Mouse (Mus musculus) stomach, postnatal 0 days (tissue): ENCODE data around the gene Casq2. TPM values are rescaled to one million over a fixed set of nuclear protein-coding genes. Genes with fewer than 3 reads are reported as not detected.

Source experiments
- ATAC-seq: fragments of 200-750 bp; cut with Nextera tagmentation; 2 replicates; pipeline ENCODE4 v1.8.0; 2017; ENCODE audit not compliant: low FRiP score, low TSS enrichment
- DNase-seq: peaks from one replicate; pipeline ENCODE4 v3.0.0-alpha.2; 2016; ENCODE audit warnings: low spot score
- H3K27ac ChIP-seq: fragments of 300-500 bp; sonication (generic); replicated peaks from 2 replicates; pipeline ENCODE4 v1.5.1; 2014; ENCODE audit warnings: mild to moderate bottlenecking, control low read depth
- H3K27me3 ChIP-seq: fragments of 300-500 bp; sonication (generic); 2 replicates; pipeline ENCODE4 v1.6.1; 2014; ENCODE audit warnings: low read length; ENCODE audit not compliant: control insufficient read depth, insufficient read depth
- H3K36me3 ChIP-seq: fragments of 300-500 bp; sonication (generic); 2 replicates; pipeline ENCODE4 v1.6.1; 2014; ENCODE audit warnings: low read length, mixed read lengths; ENCODE audit not compliant: control insufficient read depth, insufficient read depth
- H3K4me1 ChIP-seq: fragments of 300-500 bp; sonication (generic); replicated peaks from 2 replicates; pipeline ENCODE4 v1.6.1; 2014; ENCODE audit warnings: antibody characterized with exemption; ENCODE audit not compliant: control insufficient read depth, insufficient read depth
- H3K4me2 ChIP-seq: fragments of 300-500 bp; sonication (generic); replicated peaks from 2 replicates; pipeline ENCODE4 v1.6.1; 2014; ENCODE audit warnings: low read depth, mild to moderate bottlenecking, control low read depth, moderate library complexity
- H3K4me3 ChIP-seq: fragments of 300-500 bp; sonication (generic); 2 replicates; pipeline ENCODE4 v1.5.1; 2014; ENCODE audit warnings: low read depth, low read length, control low read depth
- H3K9ac ChIP-seq: fragments of 300-500 bp; sonication (generic); 2 replicates; pipeline ENCODE4 v1.6.1; 2014; ENCODE audit warnings: mild to moderate bottlenecking, low read length, control low read depth, mixed read lengths
- H3K9me3 ChIP-seq: fragments of 300-500 bp; sonication (generic); 2 replicates; pipeline ENCODE4 v1.6.1; 2016; ENCODE audit warnings: low read length; ENCODE audit not compliant: control insufficient read depth
- CTCF ChIP-seq: IDR thresholded peaks from 2 replicates; pipeline ENCODE4 v1.5.1; 2016; ENCODE audit warnings: antibody characterized with exemption, low read depth, mild to moderate bottlenecking, moderate library complexity
- EP300 ChIP-seq: optimal IDR thresholded peaks from 2 replicates; pipeline ENCODE3; 2016; ENCODE audit warnings: antibody characterized with exemption
- WGBS: fragments of 180-500 bp; shearing (Covaris S2); extraction: QIAGEN DNeasy Blood & Tissue Kit; methylation state at CpG from one replicate; pipeline ENCODE4 v1.1.7; 2014; 5-methylcytosine and 5-hydroxymethylcytosine counted together
- polyA plus RNA-seq: library from polyadenylated mRNA; unstranded; fragments of >200 nt; fragmentation: Nextera tagmentation; extraction: Ambion mirVana; gene quantifications from 2 replicates; pipeline ENCODE4 v1.2.1, GENCODE M21; 2015

Gene Casq2
- polyA plus RNA-seq, 1 experiment from 2014 or later, result 2.5 TPM

DNA sequence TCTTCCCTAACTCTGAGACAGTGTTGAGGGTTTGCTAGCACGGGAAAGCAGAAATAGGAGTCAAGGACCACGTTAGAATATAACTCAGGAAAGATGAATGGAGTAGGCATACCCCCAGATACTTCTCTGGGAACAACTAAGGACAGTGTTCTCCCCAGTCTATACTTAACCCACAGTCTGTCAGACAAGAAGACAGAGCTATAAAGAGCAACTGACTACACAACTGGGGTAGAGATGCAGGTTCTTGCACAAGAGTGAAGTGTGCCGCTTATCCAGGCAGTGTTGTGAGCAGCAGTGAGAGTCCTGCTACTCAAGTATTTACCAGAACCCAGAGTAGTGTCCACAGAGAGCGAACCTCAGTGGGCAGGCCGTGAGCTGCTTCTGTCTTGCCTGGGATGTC lies 16.5 kb upstream of the Casq2 start:
- no peak for DNase-seq
- Histone ChIP-seq H3K4me3 (no peak overlapping the region), H3K9me3 (no peaks in the 10 kb centered on the region), H3K36me3 (no peaks in the 10 kb centered on the region), H3K27me3 (no peaks in the 10 kb centered on the region), H3K4me2 (no peak overlapping the region), H3K4me1 (no peaks in the 10 kb centered on the region), H3K9ac (no peak overlapping the region), H3K27ac (no peak overlapping the region)
- TF ChIP-seq EP300 (no peak), CTCF (no peak)
- WGBS, result 89% methylated on average over 5 of the region's 5 CpGs
- ATAC-seq, result no peak

DNA sequence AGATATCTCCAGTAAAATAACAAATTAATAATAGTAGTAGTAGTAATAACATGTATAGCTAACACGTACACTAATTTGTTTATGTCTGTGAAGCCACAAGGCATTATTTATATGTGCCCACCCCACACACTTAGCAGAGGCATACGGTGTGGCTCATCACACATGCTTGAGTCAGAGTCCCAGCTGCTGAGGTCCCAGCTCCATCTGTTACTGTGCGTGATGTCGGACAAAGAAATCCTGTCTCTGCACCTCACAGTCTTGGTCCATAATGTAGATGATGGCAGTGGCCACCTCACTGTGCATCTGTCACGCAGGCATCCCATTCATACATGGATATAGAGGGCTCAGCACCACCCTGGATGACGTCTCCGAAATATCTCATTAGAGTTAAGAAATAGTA lies 15.9 kb upstream of the Casq2 start:
- WGBS, result 90% methylated on average over 7 of the region's 7 CpGs
- DNase-seq, result no peak
- Histone ChIP-seq H3K27me3 (no peaks in the 10 kb centered on the region), H3K4me1 (no peaks in the 10 kb centered on the region), H3K27ac (no peak overlapping the region), H3K4me3 (no peak overlapping the region), H3K4me2 (no peak overlapping the region), H3K9me3 (no peaks in the 10 kb centered on the region), H3K36me3 (no peaks in the 10 kb centered on the region), H3K9ac (no peak overlapping the region)
- TF ChIP-seq CTCF (no peak), EP300 (no peak)
- ATAC-seq, result no peak

DNA sequence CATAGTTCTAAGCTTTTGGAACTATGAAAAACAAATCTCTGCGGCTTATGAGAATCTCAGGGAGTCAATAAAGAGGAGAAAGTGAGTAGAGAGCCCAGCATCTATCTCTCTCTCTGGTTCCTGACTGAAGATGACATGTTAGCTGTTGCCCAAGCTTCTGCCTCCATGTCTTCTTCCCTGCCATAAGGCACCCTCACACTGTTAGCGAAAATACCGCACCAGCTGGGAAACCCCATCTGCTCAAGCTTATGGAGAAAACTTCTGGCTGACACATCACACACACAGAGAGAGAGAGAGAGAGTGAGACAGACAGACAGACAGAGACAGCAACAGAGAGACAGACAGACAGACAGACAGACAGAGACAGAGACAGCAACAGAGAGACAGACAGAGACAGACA lies 15.2 kb upstream of the Casq2 start:
- 93% methylated on average over 3 of the region's 3 CpGs for WGBS
- no peaks in the 10 kb centered on the region for H3K36me3 ChIP-seq

DNA sequence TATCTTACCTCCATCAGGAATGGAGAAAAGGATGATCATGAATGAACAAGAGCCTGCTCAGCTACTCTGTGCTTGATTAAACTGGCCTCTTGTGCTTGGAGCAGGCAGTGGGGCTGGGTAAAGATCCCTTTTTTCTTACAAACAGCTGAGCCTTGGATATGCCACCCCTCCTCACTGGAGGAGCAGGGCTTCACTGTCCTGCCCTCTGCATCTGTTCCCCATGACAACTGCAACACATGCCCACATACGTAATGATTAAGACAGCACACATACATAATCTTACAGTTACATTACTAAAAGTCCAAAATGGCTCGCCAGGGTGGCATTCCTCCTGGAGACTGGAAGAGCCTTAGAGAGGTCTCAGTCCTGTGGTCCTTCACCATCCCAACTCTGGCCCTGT lies 6.8 kb upstream of the Casq2 start:
- H3K4me3 ChIP-seq, result no peak overlapping the region
- H3K27ac ChIP-seq, result no peak overlapping the region
- no peaks in the 10 kb centered on the region for H3K36me3 ChIP-seq
- H3K9ac ChIP-seq, result no peak overlapping the region
- no peaks in the 10 kb centered on the region for H3K4me1 ChIP-seq
- DNase-seq, result no peak
- TF ChIP-seq CTCF (no peak), EP300 (no peak)
- H3K4me2 ChIP-seq, result no peak overlapping the region
- no peaks in the 10 kb centered on the region for H3K27me3 ChIP-seq
- 86% methylated on average over 2 of the region's 2 CpGs for WGBS
- no peak for ATAC-seq
- no peaks in the 10 kb centered on the region for H3K9me3 ChIP-seq

More for the DNA sequence above, 15.2 kb upstream of the Casq2 start:
- no peak overlapping the region for H3K4me2 ChIP-seq
- TF ChIP-seq CTCF (no peak), EP300 (no peak)
- H3K9me3 ChIP-seq, result no peaks in the 10 kb centered on the region
- H3K4me3 ChIP-seq, result no peak overlapping the region
- no peak overlapping the region for H3K9ac ChIP-seq
- no peaks in the 10 kb centered on the region for H3K27me3 ChIP-seq
- no peak overlapping the region for H3K27ac ChIP-seq
- no peaks in the 10 kb centered on the region for H3K4me1 ChIP-seq
- DNase-seq (no peak), ATAC-seq (no peak)

DNA sequence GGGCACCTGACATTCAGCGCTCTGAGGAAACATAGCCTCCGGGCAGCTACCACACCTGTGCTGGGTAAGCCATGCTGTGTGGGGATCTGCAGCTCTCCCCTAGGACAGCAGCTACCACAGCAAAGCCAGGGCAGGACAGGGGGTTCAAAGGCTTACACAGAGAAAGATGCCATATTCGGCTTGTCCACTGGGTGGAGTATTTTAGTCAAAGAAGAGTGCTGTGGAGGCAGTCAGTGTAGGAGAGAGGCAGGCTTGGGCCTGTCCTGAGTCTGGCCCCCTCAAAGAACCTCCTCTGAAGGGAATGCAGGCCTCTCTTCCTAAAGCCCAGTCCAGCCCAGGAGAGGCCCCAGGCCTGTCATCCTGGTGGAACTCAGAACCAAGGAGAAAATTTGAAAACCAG lies 4.4 kb upstream of the Casq2 start:
- Histone ChIP-seq H3K27me3 (no peaks in the 10 kb centered on the region), H3K4me1 (no peaks in the 10 kb centered on the region), H3K9me3 (no peaks in the 10 kb centered on the region), H3K36me3 (no peaks in the 10 kb centered on the region), H3K4me2 (no peak overlapping the region), H3K27ac (no peak overlapping the region), H3K4me3 (no peak overlapping the region), H3K9ac (peak overlapping the region; percentile 31; the same call in 1 of the 2 replicates)
- DNase-seq, result peak; percentile 71
- peak; percentile 83 for ATAC-seq
- WGBS, result 18% methylated on average over 3 of the region's 3 CpGs
- TF ChIP-seq EP300, result no peak
- TF ChIP-seq CTCF, result peak; percentile 93

DNA sequence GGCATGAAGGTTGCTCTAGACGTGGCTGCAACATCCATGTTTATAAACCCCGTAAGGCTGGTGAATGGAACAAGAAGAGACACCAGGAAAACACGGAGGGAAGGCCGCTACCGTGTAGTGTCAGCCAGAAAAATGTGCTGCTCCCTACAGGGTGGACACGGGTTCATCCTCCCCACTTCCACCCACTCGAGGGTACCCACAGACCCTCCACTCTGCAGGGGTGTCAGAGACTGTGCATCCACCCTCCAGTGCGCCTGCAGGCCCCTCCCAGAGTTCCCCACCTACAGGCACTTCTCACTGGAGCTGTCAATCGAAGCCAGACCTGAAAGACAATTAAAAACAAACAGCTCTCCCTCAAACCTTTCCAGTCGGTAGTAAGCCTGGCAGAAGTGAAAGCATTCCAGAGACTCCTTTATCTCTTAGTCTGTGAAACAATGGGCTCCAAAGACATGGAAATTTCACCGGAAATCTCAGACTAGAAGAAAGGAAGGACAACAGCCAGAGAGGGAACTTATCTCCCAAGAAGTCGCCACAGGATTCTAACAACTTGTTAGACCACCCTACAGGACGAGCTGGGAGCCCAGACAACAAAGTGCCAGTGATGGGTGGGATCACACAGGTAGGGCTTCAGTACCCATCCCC lies 2.5 kb upstream of the Casq2 start:
- H3K27ac ChIP-seq, result no peak overlapping the region
- DNase-seq (no peak), ATAC-seq (no peak)
- H3K4me3 ChIP-seq, result no peak overlapping the region
- no peaks in the 10 kb centered on the region for H3K9me3 ChIP-seq
- no peak for TF ChIP-seq EP300
- no peak for TF ChIP-seq CTCF
- WGBS, result 45% methylated on average over 13 of the region's 13 CpGs
- no peak overlapping the region for H3K4me2 ChIP-seq
- H3K36me3 ChIP-seq, result no peaks in the 10 kb centered on the region
- no peaks in the 10 kb centered on the region for H3K27me3 ChIP-seq
- H3K4me1 ChIP-seq, result no peaks in the 10 kb centered on the region
- no peak overlapping the region for H3K9ac ChIP-seq
